Mouse (Mus musculus): ENCODE data around the gene Gjb5.

Gjb5 gene

GRCm38 (mm10) chr4:127358018-127358417 is at the start of gene Gjb5:
Gene Gjb5, minus strand, starts transcription at chr4:127358181.
- no peak for DNase-seq

GRCm38 (mm10) chr4:127402614-127403013 is 44.6 kb upstream of the Gjb5 start:
- no peak for DNase-seq

DNA sequence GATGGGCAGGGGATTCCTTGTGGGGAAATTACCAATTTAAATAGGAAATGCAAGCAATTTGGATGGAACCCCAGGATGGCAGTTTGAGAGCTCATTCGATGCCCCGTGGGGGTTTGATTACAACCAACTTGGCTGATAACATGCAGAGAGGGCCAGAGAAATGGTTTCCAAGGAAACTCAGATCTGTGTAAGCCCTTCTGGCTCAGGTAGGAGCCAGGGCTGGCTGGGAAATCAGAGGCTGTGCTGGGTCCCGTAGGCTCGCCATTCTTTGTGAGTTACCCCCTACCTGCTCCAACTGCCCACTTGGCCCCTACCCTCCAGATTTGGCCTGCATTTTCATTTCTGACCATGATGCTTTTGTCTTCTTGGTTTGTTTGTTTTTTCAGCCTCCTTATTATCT is 44.2 kb upstream of the Gjb5 start:
- no peak for DNase-seq

DNA sequence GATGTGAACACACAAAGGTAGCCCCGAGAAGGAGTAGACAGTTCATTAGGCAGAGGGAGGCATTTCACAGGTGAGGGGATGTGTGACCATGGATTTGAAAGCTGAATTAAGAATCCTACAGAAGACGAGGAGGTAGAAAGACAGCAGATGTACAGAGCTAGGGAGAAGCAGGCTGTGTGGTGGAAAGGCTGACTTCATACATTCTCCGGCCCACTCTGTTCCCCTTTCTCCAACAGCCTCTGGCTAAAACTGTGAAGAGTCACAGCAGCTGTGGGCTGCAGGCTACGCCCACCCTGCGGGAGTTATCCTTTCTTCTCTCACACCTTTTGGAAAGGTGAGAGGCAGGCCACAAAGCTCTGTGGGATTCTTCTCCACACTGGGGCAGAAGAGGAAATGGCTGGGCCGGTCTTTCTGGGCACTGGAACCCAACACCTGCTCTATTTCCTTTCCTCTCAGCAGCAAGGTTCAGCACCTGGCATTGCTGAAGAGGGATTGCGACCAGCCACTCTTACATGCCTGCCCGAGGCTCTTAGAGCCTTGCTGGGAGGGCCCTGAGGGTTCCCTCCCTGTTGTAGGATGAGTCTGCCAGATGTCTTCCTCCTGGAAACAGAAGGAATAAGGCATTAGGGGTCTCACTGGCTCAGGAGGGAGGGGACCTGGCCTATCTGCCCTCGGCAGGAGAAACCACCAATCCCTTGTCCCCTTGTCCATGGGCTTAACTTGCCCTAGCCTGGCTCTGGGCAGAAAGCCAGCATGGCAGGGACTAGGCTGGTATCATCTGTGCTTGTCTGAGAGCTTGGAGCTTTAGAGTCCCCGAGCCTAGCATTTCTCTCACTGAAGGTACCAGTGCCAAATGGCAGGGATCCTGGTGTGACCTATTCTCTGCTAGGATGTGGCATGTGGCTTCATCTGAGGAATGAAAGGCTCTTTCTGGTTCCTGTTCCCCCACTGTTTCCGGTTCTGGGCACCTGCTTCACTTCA is 42.5 kb upstream of the Gjb5 start:
- peak; percentile 12 for DNase-seq

DNA sequence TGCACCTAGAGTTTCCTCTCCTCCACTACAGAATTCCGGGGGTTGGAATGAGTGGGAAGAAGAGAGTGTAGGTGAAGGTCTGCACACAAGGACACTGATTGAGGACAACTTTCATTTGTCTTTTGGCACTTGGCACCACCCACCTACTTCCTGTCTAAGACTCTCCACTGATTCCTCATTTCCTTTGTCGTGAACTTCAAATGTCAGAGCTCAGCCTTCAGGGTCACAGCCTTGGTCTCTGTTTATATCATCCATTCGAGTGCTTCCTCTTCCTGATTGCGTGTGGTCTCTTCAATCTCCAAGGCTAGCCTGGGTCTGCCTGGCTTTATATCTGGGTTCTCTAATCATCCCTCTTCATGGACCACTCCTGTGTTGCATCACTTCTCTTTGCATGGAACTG is 37.6 kb upstream of the Gjb5 start:
- DNase-seq = no peak

GRCm38 (mm10) chr4:127389645-127390044 is 31.7 kb upstream of the Gjb5 start:
- no peak for DNase-seq

DNA sequence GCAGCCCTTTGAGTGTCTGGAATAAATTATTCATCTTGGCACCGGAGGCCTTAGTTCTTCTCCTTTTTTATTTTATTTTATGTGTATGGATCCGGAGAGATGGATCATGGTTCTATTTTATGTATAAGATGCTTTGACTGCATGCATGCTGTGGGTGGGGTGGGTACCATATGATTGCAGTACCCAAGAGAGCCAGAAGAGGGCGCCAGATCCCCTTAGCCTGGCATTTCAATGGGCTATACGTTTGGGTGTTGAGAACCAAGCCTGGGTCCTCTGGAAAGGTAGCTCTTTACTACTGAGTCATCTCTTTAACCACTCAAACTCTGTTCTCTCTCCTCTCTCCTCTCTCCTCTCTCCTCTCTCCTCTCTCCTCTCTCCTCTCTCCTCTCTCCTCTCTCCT is 19.4 kb upstream of the Gjb5 start:
- peak; percentile 65 for DNase-seq

DNA sequence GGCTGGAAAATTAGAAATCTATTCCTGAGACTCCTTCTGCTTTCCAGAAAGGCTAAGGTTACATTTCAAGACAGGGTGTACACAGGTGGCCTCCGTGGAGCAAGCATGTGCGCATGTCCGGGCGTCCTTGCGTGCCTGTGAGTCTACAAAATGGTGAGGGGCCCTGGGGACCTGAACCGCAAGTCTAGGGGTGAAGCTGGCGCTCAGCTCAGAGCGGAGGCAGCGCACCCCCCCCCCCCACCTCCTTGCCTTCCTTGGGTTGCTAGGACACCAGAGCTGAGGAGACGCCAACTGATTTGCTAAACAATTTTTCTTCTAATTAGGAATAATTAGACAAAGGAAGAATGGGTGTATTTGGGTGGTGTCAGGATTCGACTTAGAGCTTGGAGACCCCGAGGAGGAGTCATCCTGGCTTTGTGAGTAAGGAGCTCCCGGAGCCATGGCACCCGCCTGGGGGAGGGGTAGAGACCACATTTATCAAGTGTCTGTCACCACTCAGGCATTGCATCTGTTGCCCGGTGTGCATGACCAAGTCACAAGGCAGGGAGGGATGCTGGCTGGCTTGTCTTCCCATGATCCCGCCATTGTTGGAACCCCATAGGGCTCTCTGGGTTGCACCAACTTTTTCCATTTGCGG is 17.7 kb upstream of the Gjb5 start:
- DNase-seq = no peak

GRCm38 (mm10) chr4:127374645-127375044 is 16.7 kb upstream of the Gjb5 start:
- no peak for DNase-seq

- no peak for DNase-seq
Measured at GRCm38 (mm10) chr4:127373491-127373890, 15.5 kb upstream of the Gjb5 start.

DNA sequence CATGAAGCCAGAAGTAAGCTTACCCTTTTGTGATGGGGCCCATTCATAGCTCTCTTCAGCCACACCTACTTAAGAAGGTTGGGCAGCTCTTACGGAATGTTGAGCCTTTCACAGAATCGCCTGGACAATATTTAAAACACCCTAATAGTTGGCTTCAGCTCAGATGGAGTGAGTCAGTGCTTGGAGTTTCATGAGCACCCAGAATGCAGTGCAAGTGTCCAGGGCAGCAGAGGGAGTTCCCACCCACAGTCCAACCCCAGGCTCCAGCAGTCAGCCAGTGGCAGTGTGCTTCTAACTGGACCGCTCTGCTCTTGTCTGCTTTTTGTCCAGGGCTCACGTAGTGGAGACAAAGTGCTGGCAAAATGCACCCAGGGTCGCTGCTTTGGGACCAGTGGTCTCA is 13.6 kb upstream of the Gjb5 start:
- DNase-seq = no peak

DNA sequence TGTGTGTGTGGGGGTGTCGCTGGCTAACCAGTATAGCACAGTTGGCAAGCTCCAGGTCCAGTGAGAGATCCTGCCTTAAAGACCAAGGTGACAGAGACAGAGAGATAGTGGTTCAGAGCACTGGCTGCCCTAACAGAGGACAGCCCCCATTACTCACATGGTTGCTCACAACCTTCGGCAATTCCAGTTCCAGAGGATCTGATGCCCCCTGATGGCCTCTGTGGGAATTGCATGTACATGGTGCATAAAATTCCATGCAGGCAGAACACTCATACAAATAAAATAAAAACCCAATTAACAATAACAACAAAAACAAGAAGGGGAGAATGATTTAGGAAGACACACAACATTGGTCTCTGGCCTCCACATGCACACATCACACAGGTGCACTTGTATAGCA is 12.5 kb upstream of the Gjb5 start:
- DNase-seq = peak; percentile 48

GRCm38 (mm10) chr4:127368379-127368973 is 10.5 kb upstream of the Gjb5 start:
- DNase-seq = peak; percentile 78

GRCm38 (mm10) chr4:127365834-127366233 is 7.9 kb upstream of the Gjb5 start:
- DNase-seq = no peak

DNA sequence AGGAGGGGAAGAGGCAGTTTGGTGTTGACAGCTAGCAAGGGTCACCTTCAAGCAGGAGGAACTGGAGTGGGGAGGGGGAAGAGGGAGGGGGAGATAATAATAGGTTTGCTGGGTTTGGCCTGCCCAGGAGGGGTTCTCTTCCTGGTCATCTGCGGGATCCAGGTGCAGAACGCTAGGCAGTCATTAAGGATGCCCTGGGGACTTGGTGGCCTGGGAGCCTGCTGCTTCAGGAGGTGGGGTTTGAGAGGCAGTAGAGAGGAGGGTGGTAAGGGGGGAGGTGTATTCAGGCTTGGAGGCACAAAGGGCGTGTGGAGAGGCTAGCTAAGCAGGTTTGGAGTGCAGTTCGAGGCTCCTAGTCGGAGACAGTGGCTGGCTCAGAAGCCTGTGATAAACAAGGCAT is 7.5 kb upstream of the Gjb5 start:
- no peak for DNase-seq

DNA sequence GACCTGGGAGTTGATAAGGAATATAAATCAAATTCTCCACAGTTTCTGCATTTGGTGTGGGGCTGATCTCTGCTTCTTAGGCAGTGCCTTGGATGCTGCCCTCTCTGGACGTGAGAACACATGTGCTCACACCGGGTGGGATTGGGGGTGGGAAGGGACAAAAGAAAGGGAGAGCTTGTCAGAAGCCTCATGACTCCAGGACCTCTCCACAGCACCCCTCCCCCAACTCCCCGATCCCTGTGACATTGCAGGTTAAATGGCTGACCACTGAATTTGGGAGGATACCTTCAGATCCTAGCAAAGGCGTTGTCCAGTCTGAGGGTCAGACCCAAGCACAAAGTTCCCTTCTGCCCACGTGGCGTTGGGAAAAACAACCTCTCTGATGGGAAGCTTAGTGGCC is 6.5 kb upstream of the Gjb5 start:
- no peak for DNase-seq

DNA sequence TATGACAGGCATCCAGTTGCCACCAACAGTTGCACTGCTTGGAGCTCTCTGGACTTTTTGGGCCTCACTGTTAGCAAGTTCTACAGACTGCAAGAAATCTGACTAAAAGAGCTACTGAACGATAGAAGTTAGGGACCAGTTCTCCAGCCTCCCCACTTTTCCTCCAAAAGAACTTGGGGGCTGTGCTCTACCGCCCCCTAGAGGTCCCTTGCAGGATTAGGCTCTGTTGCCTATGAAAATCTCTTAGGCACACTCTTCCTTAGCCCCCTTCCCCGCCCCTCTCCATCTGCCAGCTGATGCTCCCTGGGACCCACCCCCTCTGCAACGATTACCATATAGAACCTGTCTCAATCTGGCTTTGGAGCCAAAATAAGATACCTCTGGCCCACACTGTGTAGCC is 5.3 kb upstream of the Gjb5 start:
- peak; percentile 30 for DNase-seq

GRCm38 (mm10) chr4:127362520-127362919 is 4.5 kb upstream of the Gjb5 start:
- no peak for DNase-seq

- no peak for DNase-seq
Measured at GRCm38 (mm10) chr4:127354506-127355485, 3.2 kb downstream of the Gjb5 start.

GRCm38 (mm10) chr4:127353951-127354438 is 4.0 kb downstream of the Gjb5 start, which contains the start of gene Gjb4:
Gene Gjb4, minus strand, starts transcription at chr4:127354081.
- DNase-seq = no peak

DNA sequence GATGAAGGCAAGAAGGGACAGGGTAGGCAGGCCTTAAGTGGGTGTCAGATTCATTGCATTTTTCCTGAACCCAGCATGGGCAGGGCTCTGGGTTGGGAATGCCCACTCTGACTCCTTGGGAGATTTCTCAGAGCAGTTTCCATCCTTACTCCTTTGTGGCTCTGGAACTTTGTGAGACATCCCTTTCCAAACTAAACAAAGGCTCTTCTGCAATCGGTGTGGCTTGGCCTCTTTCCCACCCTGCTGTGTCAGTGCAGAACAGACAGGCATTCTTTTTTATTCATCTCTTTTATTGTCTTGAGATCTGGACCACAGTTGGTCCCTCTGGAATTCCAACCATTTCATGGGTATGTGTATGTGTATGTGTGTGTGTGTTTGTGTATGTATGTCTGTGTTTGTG is 5.4 kb downstream of the Gjb5 start:
- DNase-seq = no peak

- no peak for DNase-seq
Measured at GRCm38 (mm10) chr4:127349560-127350300, 8.3 kb downstream of the Gjb5 start.
